8 mouse cellular contexts compared by ENCODE assay signal in genomic region chr7:16890944-16891343, GRCm38 (mm10). TPM values are rescaled to one million over a fixed set of nuclear protein-coding genes. Genes with fewer than 3 reads are reported as not detected.
DNase-seq lines count a peak whose midpoint lies in the region; ATAC-seq lines count a peak whose summit lies in the region.
"Had no signal": no experiment of that assay in that cellular context is flagged by ENCODE, and none has a peak within 500 bp of the region (broad histone marks: within the 10 kb centered on the region; RNA-seq: fewer than 3 reads in every experiment).

No protein-coding gene starts in this region.

- peak overlapping the region; percentile 96 for H3K27ac ChIP-seq in embryonic facial prominence, embryonic 15.5 days (replicated peaks)
- peak overlapping the region; percentile 81 to 87 for H3K27ac ChIP-seq in heart, embryonic 14.5 days (replicated peaks in 1 of 2; ENCODE audit: control insufficient read depth in 1 of 2, insufficient read depth in 1 of 2, low read depth in 2 of 2, low read length in 2 of 2)
- H3K27ac ChIP-seq in kidney, embryonic 16.5 days (ENCODE audit: low read length): peak overlapping the region; percentile 93

- peak overlapping the region; percentile 40 for H3K4me3 ChIP-seq in embryonic facial prominence, embryonic 15.5 days (replicated peaks)
- peak overlapping the region; percentile 1 to 23; a peak in 2 of 4 replicates for H3K4me3 ChIP-seq in heart, embryonic 14.5 days (ENCODE audit: control insufficient read depth in 1 of 2, insufficient read depth in 1 of 2, low read depth in 1 of 2, low read length in 2 of 2)
- peak overlapping the region; percentile 49 for H3K4me3 ChIP-seq in kidney, embryonic 16.5 days (ENCODE audit: low read length)

- H3K9ac ChIP-seq in embryonic facial prominence, embryonic 15.5 days: no peak overlapping the region
- peak overlapping the region; percentile 64 for H3K9ac ChIP-seq in heart, embryonic 14.5 days (ENCODE audit: low read length)
- H3K9ac ChIP-seq in kidney, embryonic 16.5 days (replicated peaks; ENCODE audit: low read length): peak overlapping the region; percentile 53; the same call in 1 of the 2 replicates

- WGBS in embryonic facial prominence, embryonic 15.5 days: 0% methylated on average over 23 of the region's 23 CpGs
- WGBS in heart, embryonic 14.5 days: 2% methylated on average over 23 of the region's 23 CpGs
- WGBS in kidney, embryonic 16.5 days: 1% methylated on average over 23 of the region's 23 CpGs

- peaks cover 66% of the 10 kb centered on the region for H3K4me1 ChIP-seq in embryonic facial prominence, embryonic 15.5 days
- H3K4me1 ChIP-seq in heart, embryonic 14.5 days (ENCODE audit: control insufficient read depth in 2 of 2, insufficient read depth in 2 of 2, low read length in 2 of 2): peaks cover 21 to 28% of the 10 kb centered on the region in 2 experiments
- peaks cover 38% of the 10 kb centered on the region for H3K4me1 ChIP-seq in kidney, embryonic 16.5 days (ENCODE audit: insufficient read depth, low read length)

- H3K27me3 ChIP-seq in embryonic facial prominence, embryonic 15.5 days: peaks cover 14% of the 10 kb centered on the region
- peaks cover 18% of the 10 kb centered on the region for H3K27me3 ChIP-seq in heart, embryonic 14.5 days (ENCODE audit: control insufficient read depth, insufficient read depth, low read length)
- peaks cover 20% of the 10 kb centered on the region for H3K27me3 ChIP-seq in kidney, embryonic 16.5 days (ENCODE audit: insufficient read depth, low read length)

- ATAC-seq in embryonic facial prominence, embryonic 15.5 days (ENCODE audit: insufficient number of reproducible peaks, low FRiP score, low TSS enrichment, low read depth): peak; percentile 85
- peak; percentile 70 for ATAC-seq in heart, embryonic 14.5 days (ENCODE audit: insufficient number of reproducible peaks, insufficient read depth, low FRiP score, low read depth)
- ATAC-seq in kidney, embryonic 16.5 days (ENCODE audit: low FRiP score, low TSS enrichment): peak; percentile 81
- no peak for ATAC-seq in granulocyte monocyte progenitor cell, adult 5-6 weeks (replicated peaks; ENCODE audit: poor library complexity, severe bottlenecking)

- H3K9me3 ChIP-seq in embryonic facial prominence, embryonic 15.5 days (replicated peaks): peaks cover 3% of the 10 kb centered on the region; the same call in 1 of the 2 replicates
- peaks cover 7% of the 10 kb centered on the region for H3K9me3 ChIP-seq in heart, embryonic 14.5 days (ENCODE audit: control insufficient read depth, low read length)
- H3K9me3 ChIP-seq in kidney, embryonic 16.5 days (ENCODE audit: low read length): peaks cover 6% of the 10 kb centered on the region

- DNase-seq in adrenal gland, postnatal 25 days: peak; percentile 54
- DNase-seq in lung, postnatal 36 days: peak; percentile 84
- peak; percentile 85 for DNase-seq in yolk sac, embryonic 10.5 days (ENCODE audit: low spot score)

- H3K4me2 ChIP-seq in embryonic facial prominence, embryonic 15.5 days (replicated peaks): peak overlapping the region; percentile 67
- H3K4me2 ChIP-seq in heart, embryonic 14.5 days (ENCODE audit: low read length): peak overlapping the region; percentile 68
- peak overlapping the region; percentile 82 for H3K4me2 ChIP-seq in kidney, embryonic 16.5 days (replicated peaks; ENCODE audit: low read depth, low read length)

- peaks cover 24% of the 10 kb centered on the region for H3K36me3 ChIP-seq in embryonic facial prominence, embryonic 15.5 days
- H3K36me3 ChIP-seq in heart, embryonic 14.5 days (ENCODE audit: control insufficient read depth, insufficient read depth, low read length): peaks cover 29% of the 10 kb centered on the region
- H3K36me3 ChIP-seq in kidney, embryonic 16.5 days (ENCODE audit: insufficient read depth, low read length): peaks cover 5% of the 10 kb centered on the region

RNA-seq across cellular contexts. Expression of gene Gng8, which starts 0.6 kb away (rescaled TPM):
- 0.70 TPM in 1 of 2 replicates, not detected in the other for total RNA-seq in adrenal gland, postnatal 25 days (2021)
- polyA plus RNA-seq in embryonic facial prominence, embryonic 15.5 days (2015; fragmentation: Nextera tagmentation; extraction: Ambion mirVana): 27.8 and 36.3 TPM in 2 replicates
- 4.2 and 6.9 TPM in 2 replicates for polyA plus RNA-seq in heart, embryonic 14.5 days (2014; fragmentation: Nextera tagmentation; extraction: Ambion mirVana)
- 7.7 and 10.5 TPM in 2 replicates for polyA plus RNA-seq in kidney, embryonic 16.5 days (2015; fragmentation: Nextera tagmentation; extraction: Ambion mirVana)
- not detected in 2 replicates for total RNA-seq in granulocyte monocyte progenitor cell, adult 5-6 weeks (2014; fragmentation: Nextera tagmentation)
- total RNA-seq in granulocyte monocyte progenitor cell, adult 5-6 weeks (2017): 0.26 and 0.62 TPM in 2 replicates
- total RNA-seq: common myeloid progenitor, adult 5-6 weeks had no signal

RNA-seq across cellular contexts. Expression of gene Ptgir, which starts 15.3 kb away (rescaled TPM):
- 1.5 and 1.6 TPM in 2 replicates for total RNA-seq in adrenal gland, postnatal 25 days (2021)
- polyA plus RNA-seq in embryonic facial prominence, embryonic 15.5 days (2015; fragmentation: Nextera tagmentation; extraction: Ambion mirVana): 2.5 and 3.1 TPM in 2 replicates
- 0.38 and 0.57 TPM in 2 replicates for polyA plus RNA-seq in heart, embryonic 14.5 days (2014; fragmentation: Nextera tagmentation; extraction: Ambion mirVana)
- 1.9 and 2.6 TPM in 2 replicates for polyA plus RNA-seq in kidney, embryonic 16.5 days (2015; fragmentation: Nextera tagmentation; extraction: Ambion mirVana)
- 1.1 and 1.2 TPM in 2 replicates for total RNA-seq in granulocyte monocyte progenitor cell, adult 5-6 weeks (2014; fragmentation: Nextera tagmentation)
- total RNA-seq in granulocyte monocyte progenitor cell, adult 5-6 weeks (2017): 2.2 and 2.6 TPM in 2 replicates

RNA-seq across cellular contexts. Expression of gene Dact3, which starts 15.8 kb away (rescaled TPM):
- total RNA-seq in adrenal gland, postnatal 25 days (2021): 1.8 and 2.8 TPM in 2 replicates
- polyA plus RNA-seq in embryonic facial prominence, embryonic 15.5 days (2015; fragmentation: Nextera tagmentation; extraction: Ambion mirVana): 5.4 and 6.3 TPM in 2 replicates
- polyA plus RNA-seq in heart, embryonic 14.5 days (2014; fragmentation: Nextera tagmentation; extraction: Ambion mirVana): 13.2 and 13.8 TPM in 2 replicates
- 2.0 and 2.1 TPM in 2 replicates for polyA plus RNA-seq in kidney, embryonic 16.5 days (2015; fragmentation: Nextera tagmentation; extraction: Ambion mirVana)
- total RNA-seq in granulocyte monocyte progenitor cell, adult 5-6 weeks (2014; fragmentation: Nextera tagmentation): not detected in 2 replicates
- total RNA-seq in granulocyte monocyte progenitor cell, adult 5-6 weeks (2017): 0.31 and 0.69 TPM in 2 replicates

RNA-seq across cellular contexts. Expression of gene Calm3, which starts 33.0 kb away (rescaled TPM):
- 242 and 255 TPM in 2 replicates for total RNA-seq in adrenal gland, postnatal 25 days (2021)
- 117 and 138 TPM in 2 replicates for polyA plus RNA-seq in embryonic facial prominence, embryonic 15.5 days (2015; fragmentation: Nextera tagmentation; extraction: Ambion mirVana)
- polyA plus RNA-seq in heart, embryonic 14.5 days (2014; fragmentation: Nextera tagmentation; extraction: Ambion mirVana): 119 and 152 TPM in 2 replicates
- 145 and 154 TPM in 2 replicates for polyA plus RNA-seq in kidney, embryonic 16.5 days (2015; fragmentation: Nextera tagmentation; extraction: Ambion mirVana)
- 188 and 246 TPM in 2 replicates for total RNA-seq in granulocyte monocyte progenitor cell, adult 5-6 weeks (2014; fragmentation: Nextera tagmentation)
- total RNA-seq in granulocyte monocyte progenitor cell, adult 5-6 weeks (2017): 463 and 465 TPM in 2 replicates

RNA-seq across cellular contexts. Expression of gene Prkd2, which starts 48.2 kb away (rescaled TPM):
- 17.5 and 23.9 TPM in 2 replicates for total RNA-seq in adrenal gland, postnatal 25 days (2021)
- 22.1 and 23.0 TPM in 2 replicates for polyA plus RNA-seq in embryonic facial prominence, embryonic 15.5 days (2015; fragmentation: Nextera tagmentation; extraction: Ambion mirVana)
- 11.2 and 12.5 TPM in 2 replicates for polyA plus RNA-seq in heart, embryonic 14.5 days (2014; fragmentation: Nextera tagmentation; extraction: Ambion mirVana)
- polyA plus RNA-seq in kidney, embryonic 16.5 days (2015; fragmentation: Nextera tagmentation; extraction: Ambion mirVana): 16.2 and 17.8 TPM in 2 replicates
- total RNA-seq in granulocyte monocyte progenitor cell, adult 5-6 weeks (2014; fragmentation: Nextera tagmentation): 9.6 and 14.6 TPM in 2 replicates
- 3.4 and 11.9 TPM in 2 replicates for total RNA-seq in granulocyte monocyte progenitor cell, adult 5-6 weeks (2017)
